Mouse (Mus musculus): ENCODE measurements around the gene Csnk2a2.

DNA sequence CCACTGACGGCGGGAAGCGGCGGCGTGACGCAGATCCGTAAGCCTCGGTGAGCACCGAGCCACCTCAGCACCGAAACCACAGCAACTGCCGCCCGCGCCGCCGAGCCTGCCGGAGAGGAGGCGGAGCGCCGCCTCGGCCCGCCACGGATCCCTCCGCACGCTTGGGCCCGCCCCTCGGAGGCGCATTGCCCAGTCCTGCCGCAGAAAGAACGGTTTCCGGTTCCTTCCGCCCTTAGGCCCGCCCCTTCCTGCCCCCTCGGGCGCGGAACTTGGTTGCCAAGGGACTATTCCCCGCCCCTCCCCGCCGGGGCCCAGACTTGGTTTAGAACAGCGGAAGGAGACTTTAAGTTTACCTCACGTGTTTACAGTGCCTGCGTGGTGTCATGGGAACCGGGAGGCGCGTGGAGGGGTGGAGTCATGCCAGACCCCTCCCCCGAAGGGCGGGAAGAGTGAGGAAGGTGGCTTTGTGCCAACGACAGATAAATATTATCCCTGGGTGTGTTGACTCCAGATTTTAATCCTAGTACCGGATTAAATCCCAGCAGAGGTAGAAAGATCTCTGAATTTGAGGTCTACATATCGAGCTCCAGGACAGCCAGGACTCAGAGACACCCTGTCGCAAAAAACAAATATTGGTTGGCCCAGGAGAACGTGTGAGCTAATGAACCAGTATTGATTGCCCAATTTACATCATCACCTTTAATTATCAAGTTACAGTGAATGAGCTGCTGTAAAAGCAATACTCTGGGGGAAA, 55.0 kb downstream of the Csnk2a2 start, which contains the start of gene Cfap20:
- TF ChIP-seq POLR2A (IDR thresholded peaks at IDR 0.05; ENCODE audit: borderline replicate concordance, insufficient read depth, low read length) (peak; percentile 74; the same call in 1 of the 2 replicates), CTCF (IDR thresholded peaks at IDR 0.05; ENCODE audit: borderline replicate concordance, insufficient read depth, low read depth, low read length) (no peak)
